ENCODE assay signal across 1 mouse cellular context in the genomic region with DNA sequence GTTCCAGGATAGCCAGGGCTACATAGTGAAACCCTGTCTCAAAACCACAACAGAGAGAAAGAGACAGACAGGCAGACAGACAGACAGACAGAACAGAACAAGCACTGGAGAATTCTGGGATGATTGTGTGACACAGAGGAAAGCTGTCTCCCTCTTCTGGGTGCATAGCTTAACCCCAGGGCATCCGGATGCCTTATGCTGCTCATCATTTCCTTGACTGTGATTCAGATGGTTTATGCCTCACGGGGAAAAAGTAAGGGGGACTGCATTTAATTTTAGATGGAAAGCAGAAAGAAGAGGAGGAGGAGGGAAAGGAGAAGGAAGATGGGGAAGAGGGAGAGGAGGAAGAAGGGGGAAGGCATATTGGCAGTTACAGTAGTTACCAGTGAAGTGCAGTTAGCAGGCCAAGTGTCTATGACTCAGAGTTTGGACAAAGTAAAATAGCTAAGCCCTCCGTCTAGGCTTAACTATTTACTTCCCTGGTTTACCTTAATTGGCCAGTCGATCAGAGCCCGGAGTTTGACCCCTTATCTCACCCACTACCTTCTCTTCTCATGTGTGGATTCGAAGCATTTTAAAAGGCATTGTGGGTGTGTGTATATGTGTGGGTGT.
TF ChIP-seq lines count a peak whose summit lies in the region.

No protein-coding gene starts in this region.

TF ChIP-seq in myocyte, 11 proteins besides CTCF, POLR2A, EP300 and RAD21 (continued from another document):
- TF ChIP-seq POLR2AphosphoS2 (IDR thresholded peaks at IDR 0.05; ENCODE audit: insufficient read length, low read depth), result no peak
